Mouse (Mus musculus): ENCODE measurements at regions not wholly inside any gene's neighbourhood (a gene's known extent, or its start where the extent isn't known, plus 50 kb on each side); places are given as distances from the start of the nearest gene placed in this dataset.

- no peak for TF ChIP-seq EP300 (IDR thresholded peaks at IDR 0.05; ENCODE audit: low read depth in 1 of 2, low read length in 2 of 2)
- TF ChIP-seq MAX (IDR thresholded peaks at IDR 0.05; ENCODE audit: low read length): no peak
- TF ChIP-seq MXI1 (IDR thresholded peaks at IDR 0.05; ENCODE audit: low read depth, low read length): no peak
- no peak for TF ChIP-seq POLR2A (IDR thresholded peaks at IDR 0.05; ENCODE audit: control insufficient read depth in 1 of 2, insufficient read depth in 1 of 2, low read depth in 1 of 2, low read length in 2 of 2, poor library complexity in 1 of 2)
- TF ChIP-seq CHD1 (IDR thresholded peaks at IDR 0.05; ENCODE audit: low read depth, low read length): no peak
These were observed 56.8 kb upstream of the Prok2 start for GRCm38 (mm10) chr6:99782996-99783395.

Measured in MEL (cell line).